Mouse (Mus musculus) CD8-positive naive resting alpha-beta T cell, adult 57 days (primary cell): ENCODE data around the gene Med7. TPM values are rescaled to one million over a fixed set of nuclear protein-coding genes. Genes with fewer than 3 reads are reported as not detected.

Source experiments
- total RNA-seq: library from RNA; stranded (reverse); gene quantifications from one replicate; pipeline ENCODE4 v1.2.4, GENCODE M21; 2023

Gene Med7
- total RNA-seq: 40.4 TPM

DNA sequence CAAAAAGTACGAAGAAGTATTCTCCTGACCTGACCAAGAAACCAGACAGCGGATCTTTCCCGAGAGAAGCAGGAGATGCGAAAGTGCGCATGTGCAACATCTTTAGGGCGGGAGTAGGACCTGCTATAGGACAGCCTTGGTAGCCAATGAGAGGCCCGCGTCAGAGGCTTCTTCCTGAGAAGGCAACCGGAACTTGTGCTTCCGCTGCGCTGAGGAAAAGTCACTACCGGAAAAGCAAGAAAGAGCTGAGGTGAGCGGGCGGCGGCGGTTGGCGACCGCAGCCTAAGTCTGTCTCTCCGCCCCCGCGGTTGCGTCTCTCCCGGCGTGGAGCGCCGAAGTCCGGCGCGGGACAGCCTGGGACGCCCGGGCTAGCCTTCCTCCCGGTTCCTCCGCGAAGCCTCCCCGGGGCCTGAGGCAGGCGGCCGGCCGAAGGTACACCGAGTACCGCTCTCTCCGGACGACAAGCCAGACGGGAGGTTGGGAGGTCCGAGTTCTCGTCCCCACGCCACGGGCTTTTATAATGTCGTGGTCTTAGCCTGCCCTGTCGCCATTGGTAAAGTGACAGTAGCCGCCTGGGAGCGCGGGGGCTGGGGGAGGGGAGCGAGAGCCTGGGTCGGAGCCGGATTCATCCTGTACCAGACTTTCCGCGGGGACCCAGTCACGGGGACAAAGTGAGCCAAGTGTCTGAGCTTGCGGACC lies at the start of gene Med7:
Gene Med7 (plus strand): TSS at position 166 of the 699 bp plus-strand sequence.

DNA sequence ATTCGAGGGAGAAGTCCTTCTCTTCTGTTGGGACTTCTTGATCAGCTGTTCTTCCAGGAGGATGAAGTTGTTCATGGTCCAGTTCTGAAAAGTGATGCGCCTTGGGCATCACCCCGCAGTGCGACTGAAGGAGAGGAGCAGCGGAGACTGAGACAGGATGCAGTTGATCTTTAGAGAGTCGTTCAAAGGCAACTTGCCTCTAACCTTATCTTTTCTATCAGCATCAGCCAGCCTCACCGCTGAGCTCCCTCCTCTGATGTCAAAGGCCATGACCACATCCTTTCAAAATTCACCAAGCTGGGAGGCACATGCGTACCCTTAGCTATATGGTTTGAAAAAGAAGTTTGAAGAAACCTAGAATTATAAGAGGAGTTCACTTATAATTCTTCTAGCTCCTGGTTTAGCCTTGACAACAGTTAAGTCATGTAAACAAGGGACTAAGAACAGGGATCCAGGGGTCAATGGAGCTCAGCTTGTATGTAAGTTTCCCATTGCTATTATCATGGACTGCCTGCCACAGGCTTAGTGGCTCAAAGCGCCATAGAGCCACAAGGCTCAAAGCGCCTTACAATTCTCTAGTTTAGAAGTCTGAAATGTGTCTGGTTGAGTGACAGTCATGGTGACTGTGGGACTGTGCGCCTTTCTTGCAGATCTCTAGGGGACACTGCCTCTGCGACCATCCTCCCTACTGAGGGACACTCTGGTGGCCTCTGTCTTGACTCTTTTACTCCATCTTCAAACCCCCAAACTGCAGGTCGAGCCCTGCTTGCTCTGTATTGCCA lies 47.2 kb upstream of the Med7 start, which contains the start of gene Itk:
Gene Itk (minus strand): TSS at position 180 of the 782 bp plus-strand sequence.

DNA sequence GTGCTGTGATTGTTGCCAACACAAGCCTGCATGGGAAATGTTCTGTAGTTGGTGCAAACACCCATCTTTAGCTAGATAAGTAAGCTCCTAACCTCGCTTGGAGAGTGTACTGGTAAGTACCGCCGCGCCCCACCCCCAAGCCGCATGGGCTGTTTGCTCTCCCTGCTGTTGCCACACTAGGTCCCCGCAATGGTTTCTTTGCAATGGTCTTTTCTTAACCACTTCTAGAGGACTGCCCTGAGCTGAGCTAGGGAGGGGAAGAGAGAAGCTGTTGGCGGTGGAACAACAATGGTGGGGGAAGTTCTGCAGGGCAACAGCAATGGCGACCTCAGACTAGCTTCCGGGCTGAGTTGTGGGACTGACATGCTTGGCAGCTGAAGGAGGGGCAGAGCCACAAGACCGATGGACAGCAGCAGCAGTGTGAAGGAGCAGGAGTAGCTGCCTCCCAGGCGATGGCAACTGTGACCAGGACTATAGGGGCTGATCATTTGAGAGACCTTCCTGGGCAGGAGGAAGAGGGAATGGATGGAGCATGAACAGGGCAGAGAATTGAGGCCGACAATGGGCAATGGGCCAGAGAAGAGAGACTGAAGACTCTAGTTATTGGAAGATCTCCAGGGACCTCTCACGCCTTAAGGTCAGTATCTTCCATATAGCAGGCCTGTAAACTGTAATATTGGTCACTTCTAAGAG lies 40.4 kb upstream of the Med7 start, which contains the start of gene Fam71b:
Gene Fam71b (plus strand): TSS at position 393 of the 693 bp plus-strand sequence.

DNA sequence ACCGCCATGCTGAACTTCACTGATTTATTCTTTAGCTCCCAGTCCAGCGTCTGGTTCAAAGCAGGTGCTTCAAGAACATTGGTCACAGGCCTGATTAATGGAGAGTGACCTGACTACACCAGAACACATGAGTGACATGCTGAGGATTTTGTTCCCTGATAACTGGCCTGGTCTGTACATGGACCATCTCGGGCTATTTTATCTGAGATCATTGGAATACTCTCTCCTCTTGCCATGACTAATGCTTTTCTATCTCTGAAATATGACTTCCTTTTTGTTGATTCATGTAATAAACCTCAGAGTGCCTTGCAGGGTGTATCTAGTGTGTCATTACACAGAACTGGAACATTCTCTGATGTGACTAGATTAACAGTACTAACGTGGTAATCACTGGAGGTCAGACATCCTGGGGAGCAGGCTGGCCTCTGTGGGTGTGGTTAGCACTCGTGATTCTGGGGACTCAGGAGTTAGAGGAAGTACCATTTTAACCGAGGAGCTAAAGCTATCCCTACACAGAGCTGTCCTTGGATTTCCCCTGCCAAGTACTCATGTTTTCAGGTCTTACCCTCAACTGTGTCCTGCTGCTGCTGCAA lies 17.8 kb downstream of the Med7 start, which contains the start of gene Havcr2:
Gene Havcr2 (plus strand): TSS at position 483 of the 593 bp plus-strand sequence.

Other genes with a start within 250 kb of the Med7 start
- not detected for gene Fndc9, start 201.4 kb upstream of the Med7 start, total RNA-seq
- gene Cyfip2, start 124.1 kb upstream of the Med7 start, total RNA-seq: 146 TPM
- 567 TPM for gene Itk, start 47.4 kb upstream of the Med7 start, total RNA-seq
- 5.5 TPM for gene Fam71b, start 40.4 kb upstream of the Med7 start, total RNA-seq
- 1.0 TPM for gene Havcr2, start 18.0 kb downstream of the Med7 start, total RNA-seq
- gene Gm12169, start 87.3 kb downstream of the Med7 start, total RNA-seq: not detected
- not detected for gene BC053393, start 134.6 kb downstream of the Med7 start, total RNA-seq
- not detected for gene Dppa1, start 192.3 kb downstream of the Med7 start, total RNA-seq